Mouse (Mus musculus) hindbrain, embryonic 15.5 days (tissue): ENCODE data around the gene Spon2. TPM values are rescaled to one million over a fixed set of nuclear protein-coding genes. Genes with fewer than 3 reads are reported as not detected.

Experiments
- ATAC-seq: fragments of 200-750 bp; cut with Nextera tagmentation; 2 replicates; pipeline ENCODE4 v1.8.0; 2017; ENCODE audit warnings: low read depth, moderate number of reproducible peaks, moderate TSS enrichment; ENCODE audit not compliant: low FRiP score
- H3K27ac ChIP-seq: fragments of 300-500 bp; sonication (generic); replicated peaks from 2 replicates; pipeline ENCODE4 v1.5.1; 2015; ENCODE audit warnings: mild to moderate bottlenecking, inconsistent platforms
- H3K27me3 ChIP-seq: fragments of 300-500 bp; sonication (generic); 2 replicates; pipeline ENCODE4 v1.6.1; 2015; ENCODE audit warnings: control low read depth, inconsistent platforms
- H3K36me3 ChIP-seq: fragments of 300-500 bp; sonication (generic); 2 replicates; pipeline ENCODE4 v1.6.1; 2015; ENCODE audit warnings: control low read depth, inconsistent platforms
- H3K4me1 ChIP-seq: fragments of 300-500 bp; sonication (generic); replicated peaks from 2 replicates; pipeline ENCODE4 v1.6.1; 2015; ENCODE audit warnings: control low read depth, inconsistent platforms
- H3K4me2 ChIP-seq: fragments of 300-500 bp; sonication (generic); 2 replicates; pipeline ENCODE4 v1.6.1; 2015; ENCODE audit warnings: moderate library complexity, mild to moderate bottlenecking, inconsistent platforms
- H3K4me3 ChIP-seq: fragments of 300-500 bp; sonication (generic); 2 replicates; pipeline ENCODE4 v1.5.1; 2015; ENCODE audit warnings: mild to moderate bottlenecking, inconsistent platforms
- H3K9ac ChIP-seq: fragments of 300-500 bp; sonication (generic); 2 replicates; pipeline ENCODE4 v1.6.1; 2015; ENCODE audit warnings: inconsistent platforms
- H3K9me3 ChIP-seq: fragments of 300-500 bp; sonication (generic); 2 replicates; pipeline ENCODE4 v1.6.1; 2016; ENCODE audit warnings: control low read depth, inconsistent platforms
- WGBS: fragments of 180-500 bp; shearing (Covaris S2); methylation state at CpG from one replicate; pipeline ENCODE4 v1.1.7; 2015; 5-methylcytosine and 5-hydroxymethylcytosine counted together
- polyA plus RNA-seq: library from polyadenylated mRNA; unstranded; fragments of >200 nt; fragmentation: Nextera tagmentation; extraction: Ambion mirVana; gene quantifications from 2 replicates; pipeline ENCODE4 v1.2.1, GENCODE M21; 2015

Spon2 gene
- polyA plus RNA-seq: 4.0 and 5.2 TPM in 2 replicates

DNA sequence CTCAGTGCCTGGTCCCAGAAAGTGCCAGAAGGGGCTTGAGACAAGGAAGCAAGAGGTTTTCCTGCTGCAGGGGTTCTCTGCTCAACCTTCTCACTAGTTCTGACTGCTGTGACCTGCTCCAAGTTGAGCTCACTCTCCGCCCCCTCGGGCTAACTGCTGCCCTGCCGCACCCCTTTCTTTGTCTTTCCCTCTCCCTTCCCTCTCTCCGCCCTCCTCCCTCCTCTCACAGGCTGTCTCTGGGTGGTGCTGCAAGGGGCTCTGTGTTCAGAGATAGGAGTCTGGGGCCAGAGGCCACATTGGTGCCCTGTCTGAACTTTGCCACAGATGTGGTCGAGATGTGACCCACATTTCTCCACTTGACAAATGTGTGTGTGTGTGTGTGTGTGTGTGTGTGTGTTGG lies at the start of gene Spon2:
Spon2 (minus strand) TSS at position 375 of the 400 bp plus-strand sequence.
- 21% methylated on average over 5 of the region's 5 CpGs for WGBS
- ATAC-seq: no peak
- H3K27ac ChIP-seq: no peak within 1 kb of the TSS

GRCm38 (mm10) chr5:33254416-33254815 lies 36.2 kb upstream of the Spon2 start:
- H3K9ac ChIP-seq: no peak overlapping the region
- 77% methylated on average over 5 of the region's 5 CpGs for WGBS
- no peaks in the 10 kb centered on the region for H3K27me3 ChIP-seq
- no peaks in the 10 kb centered on the region for H3K4me1 ChIP-seq
- no peak overlapping the region for H3K4me2 ChIP-seq
- H3K4me3 ChIP-seq: no peak overlapping the region
- H3K36me3 ChIP-seq: peaks cover 100% of the 10 kb centered on the region
- no peak for ATAC-seq
- H3K9me3 ChIP-seq: no peaks in the 10 kb centered on the region
- H3K27ac ChIP-seq: no peak overlapping the region

More for the DNA sequence above, at the start of gene Spon2:
- H3K9me3 ChIP-seq: no peaks in the 10 kb centered on the region
- H3K9ac ChIP-seq: no peak within 1 kb of the TSS
- H3K4me3 ChIP-seq: no peak within 1 kb of the TSS
- no peaks in the 10 kb centered on the region for H3K27me3 ChIP-seq
- H3K4me1 ChIP-seq: peaks cover 6% of the 10 kb centered on the region; the same call in 1 of the 2 replicates
- no peak within 1 kb of the TSS for H3K4me2 ChIP-seq
- no peaks in the 10 kb centered on the region for H3K36me3 ChIP-seq

- WGBS: 92% methylated on average over 12 of the region's 12 CpGs
- H3K4me2 ChIP-seq: no peak overlapping the region
- no peak overlapping the region for H3K9ac ChIP-seq
- ATAC-seq: no peak
- H3K9me3 ChIP-seq: no peaks in the 10 kb centered on the region
- H3K27ac ChIP-seq: no peak overlapping the region
- peaks cover 72% of the 10 kb centered on the region for H3K36me3 ChIP-seq
- no peak overlapping the region for H3K4me3 ChIP-seq
- H3K4me1 ChIP-seq: 0 out of 2 replicates have a peak, but pooled peaks cover 6% of the 10 kb centered on the region
- H3K27me3 ChIP-seq: no peaks in the 10 kb centered on the region
Observed at GRCm38 (mm10) chr5:33248186-33248585, 29.9 kb upstream of the Spon2 start.

DNA sequence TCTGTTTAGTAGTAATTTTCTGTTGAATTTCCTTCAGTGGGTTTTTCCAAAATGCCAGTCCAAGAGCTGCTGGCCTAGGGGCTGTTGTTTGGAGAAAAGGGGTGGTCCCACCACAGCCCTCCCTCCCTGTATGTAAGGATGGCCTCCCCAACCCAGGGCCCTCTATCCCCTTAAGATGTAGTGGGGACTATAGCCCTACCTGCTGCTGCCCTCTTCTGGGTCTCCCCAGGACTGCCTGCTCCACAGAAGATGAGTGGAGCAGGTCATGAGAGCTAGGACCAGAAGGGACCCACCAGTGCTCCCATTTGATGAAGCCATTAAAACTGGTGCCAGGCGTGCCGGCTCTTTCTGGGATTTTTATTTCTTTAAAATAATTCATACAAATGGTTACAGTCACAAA lies 29.1 kb upstream of the Spon2 start:
- Histone ChIP-seq H3K27ac (no peak overlapping the region), H3K4me1 (0 out of 2 replicates have a peak, but pooled peaks cover 6% of the 10 kb centered on the region), H3K9me3 (no peaks in the 10 kb centered on the region), H3K4me2 (no peak overlapping the region), H3K36me3 (peaks cover 71% of the 10 kb centered on the region), H3K27me3 (no peaks in the 10 kb centered on the region), H3K4me3 (no peak overlapping the region), H3K9ac (no peak overlapping the region)
- 80% methylated on average over 2 of the region's 2 CpGs for WGBS
- no peak for ATAC-seq

- WGBS: 69% methylated on average over 3 of the region's 3 CpGs
- Histone ChIP-seq H3K27me3 (no peaks in the 10 kb centered on the region), H3K4me3 (no peak overlapping the region), H3K4me1 (0 out of 2 replicates have a peak, but pooled peaks cover 6% of the 10 kb centered on the region), H3K27ac (peak overlapping the region; percentile 55), H3K36me3 (peaks cover 58% of the 10 kb centered on the region), H3K9ac (no peak overlapping the region), H3K9me3 (no peaks in the 10 kb centered on the region), H3K4me2 (no peak overlapping the region)
- ATAC-seq: peak; percentile 74
Observed at GRCm38 (mm10) chr5:33245701-33246100, 27.4 kb upstream of the Spon2 start.

DNA sequence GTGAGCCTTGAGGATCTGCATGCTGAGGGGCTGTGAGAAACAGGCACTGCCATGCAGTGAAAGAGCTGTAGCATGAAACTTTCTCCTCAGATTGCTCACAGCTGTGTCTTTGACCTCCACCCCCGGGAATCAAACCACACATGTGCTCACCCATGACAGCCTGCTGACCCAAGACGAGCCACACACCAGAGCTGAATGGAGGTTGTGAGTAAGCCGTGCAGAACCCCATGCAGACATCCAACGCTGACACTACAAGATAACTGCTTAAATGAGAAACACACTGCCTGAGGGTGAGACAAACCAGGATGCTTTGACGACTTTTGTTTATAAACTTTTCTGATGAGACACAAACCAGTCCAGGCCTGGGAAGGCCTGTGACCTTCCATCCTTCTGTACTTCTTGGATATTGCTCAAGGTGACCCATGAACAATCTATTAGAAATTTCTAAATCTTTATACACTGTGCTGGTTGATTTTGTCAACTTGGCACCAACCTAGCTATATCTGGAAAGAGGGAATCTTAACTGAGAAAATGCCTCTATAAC lies 26.2 kb upstream of the Spon2 start:
- no peak overlapping the region for H3K4me3 ChIP-seq
- H3K9me3 ChIP-seq: no peaks in the 10 kb centered on the region
- H3K27ac ChIP-seq: no peak overlapping the region
- H3K36me3 ChIP-seq: peaks cover 45% of the 10 kb centered on the region
- peaks cover 12% of the 10 kb centered on the region; the same call in 1 of the 2 replicates for H3K4me1 ChIP-seq
- H3K27me3 ChIP-seq: no peaks in the 10 kb centered on the region
- WGBS: 81% methylated on average over 5 of the region's 5 CpGs
- H3K4me2 ChIP-seq: no peak overlapping the region
- H3K9ac ChIP-seq: no peak overlapping the region
- no peak for ATAC-seq

DNA sequence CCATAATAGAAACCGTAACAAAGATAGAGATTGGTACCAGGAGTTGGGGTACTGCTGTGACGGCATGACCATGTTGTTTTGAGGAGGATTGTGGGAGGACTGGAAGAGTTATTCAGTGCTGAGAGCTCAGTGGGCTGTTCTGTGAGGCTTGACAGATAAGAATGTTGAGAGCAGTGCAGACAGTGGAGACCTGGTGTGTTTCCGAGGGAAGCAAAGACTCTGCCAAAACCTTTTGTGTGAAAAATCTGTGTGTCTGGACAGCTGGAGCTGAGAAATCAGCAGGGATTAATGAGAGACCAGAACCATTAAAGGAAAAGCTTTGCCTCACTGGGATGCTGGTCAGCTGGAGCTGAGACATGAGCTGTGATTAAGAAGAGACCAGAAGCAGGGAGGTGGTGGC lies 21.7 kb upstream of the Spon2 start:
- ATAC-seq: no peak
- Histone ChIP-seq H3K4me2 (no peak overlapping the region), H3K4me1 (peaks cover 6% of the 10 kb centered on the region; the same call in 1 of the 2 replicates), H3K4me3 (no peak overlapping the region), H3K36me3 (0 out of 2 replicates have a peak, but pooled peaks cover 15% of the 10 kb centered on the region), H3K27ac (peak overlapping the region; percentile 20; the same call in 1 of the 2 replicates), H3K9me3 (no peaks in the 10 kb centered on the region), H3K9ac (no peak overlapping the region), H3K27me3 (no peaks in the 10 kb centered on the region)
- WGBS: 44% methylated on average over 3 of the region's 3 CpGs

GRCm38 (mm10) chr5:33239111-33239714 lies 21.0 kb upstream of the Spon2 start:
- ATAC-seq: no peak
- peaks cover 6% of the 10 kb centered on the region; the same call in 1 of the 2 replicates for H3K4me1 ChIP-seq
- H3K9ac ChIP-seq: no peak overlapping the region
- H3K27ac ChIP-seq: no peak overlapping the region
- no peaks in the 10 kb centered on the region for H3K27me3 ChIP-seq
- H3K9me3 ChIP-seq: no peaks in the 10 kb centered on the region
- 80% methylated on average over 3 of the region's 3 CpGs for WGBS
- H3K4me3 ChIP-seq: no peak overlapping the region
- no peak overlapping the region for H3K4me2 ChIP-seq
- H3K36me3 ChIP-seq: 0 out of 2 replicates have a peak, but pooled peaks cover 14% of the 10 kb centered on the region

- Histone ChIP-seq H3K27me3 (no peaks in the 10 kb centered on the region), H3K4me2 (no peak overlapping the region), H3K9me3 (no peaks in the 10 kb centered on the region), H3K9ac (no peak overlapping the region), H3K4me3 (no peak overlapping the region), H3K36me3 (0 out of 2 replicates have a peak, but pooled peaks cover 11% of the 10 kb centered on the region), H3K4me1 (peaks cover 6% of the 10 kb centered on the region; the same call in 1 of the 2 replicates), H3K27ac (no peak overlapping the region)
- no peak for ATAC-seq
- WGBS: 77% methylated on average over 3 of the region's 3 CpGs
Observed at GRCm38 (mm10) chr5:33238256-33238645, 20.0 kb upstream of the Spon2 start.

GRCm38 (mm10) chr5:33237600-33238255 lies 19.5 kb upstream of the Spon2 start:
- Histone ChIP-seq H3K9me3 (no peaks in the 10 kb centered on the region), H3K4me2 (no peak overlapping the region), H3K9ac (no peak overlapping the region), H3K27ac (no peak overlapping the region), H3K4me1 (peaks cover 6% of the 10 kb centered on the region; the same call in 1 of the 2 replicates), H3K36me3 (0 out of 2 replicates have a peak, but pooled peaks cover 7% of the 10 kb centered on the region), H3K4me3 (no peak overlapping the region), H3K27me3 (no peaks in the 10 kb centered on the region)
- WGBS: 90% methylated on average over 11 of the region's 11 CpGs
- no peak for ATAC-seq

GRCm38 (mm10) chr5:33234391-33235031 lies 16.3 kb upstream of the Spon2 start:
- no peak overlapping the region for H3K4me3 ChIP-seq
- ATAC-seq: peak; percentile 29; the same call in 1 of the 2 replicates
- no peaks in the 10 kb centered on the region for H3K4me1 ChIP-seq
- 62% methylated on average over 13 of the region's 13 CpGs for WGBS
- no peaks in the 10 kb centered on the region for H3K27me3 ChIP-seq
- no peak overlapping the region for H3K27ac ChIP-seq
- H3K4me2 ChIP-seq: no peak overlapping the region
- H3K9ac ChIP-seq: no peak overlapping the region
- H3K36me3 ChIP-seq: no peaks in the 10 kb centered on the region
- H3K9me3 ChIP-seq: no peaks in the 10 kb centered on the region

DNA sequence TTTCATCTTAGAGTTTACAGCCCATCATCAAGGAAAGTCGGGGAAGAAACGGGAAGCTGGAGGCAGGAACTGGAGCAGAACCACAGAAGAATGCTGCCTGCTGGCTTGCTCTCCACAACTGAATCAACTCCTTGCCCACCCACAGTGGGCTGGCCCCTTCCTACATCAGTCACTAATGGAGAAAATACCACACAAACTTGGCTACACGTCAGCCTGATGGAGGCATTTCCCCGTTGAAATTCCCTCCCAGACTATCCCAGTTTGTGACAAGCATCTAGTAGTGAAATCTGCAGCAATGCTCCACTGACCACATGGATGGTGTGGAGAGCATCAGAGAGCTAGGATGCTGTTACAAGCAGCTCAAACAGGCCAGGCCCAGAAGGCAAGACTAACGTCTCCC lies 14.5 kb upstream of the Spon2 start:
- no peak for ATAC-seq
- Histone ChIP-seq H3K4me1 (peaks cover 9% of the 10 kb centered on the region), H3K9ac (no peak overlapping the region), H3K4me3 (no peak overlapping the region), H3K4me2 (no peak overlapping the region), H3K27me3 (no peaks in the 10 kb centered on the region), H3K36me3 (no peaks in the 10 kb centered on the region), H3K9me3 (no peaks in the 10 kb centered on the region), H3K27ac (no peak overlapping the region)
- 77% methylated on average over 5 of the region's 5 CpGs for WGBS
